Mouse (Mus musculus) limb, embryonic 10.5 days (tissue): ENCODE measurements around the gene Whamm. TPM values are rescaled to one million over a fixed set of nuclear protein-coding genes. Genes with fewer than 3 reads are reported as not detected.
A peak's percentile ranks its signal among the peaks of the same experiment; 100 is the strongest.

ENCODE experiments used
- DNase-seq: peaks from one replicate; pipeline ENCODE4 v3.0.0-alpha.2; 2017; ENCODE audit warnings: low spot score
- H3K27ac ChIP-seq: fragments of 300-500 bp; sonication (generic); 2 replicates; pipeline ENCODE4 v1.5.1; 2016; ENCODE audit warnings: mild to moderate bottlenecking
- H3K27me3 ChIP-seq: fragments of 300-500 bp; sonication (generic); 2 replicates; pipeline ENCODE4 v1.6.1; 2016; ENCODE audit warnings: low read depth, mild to moderate bottlenecking; ENCODE audit not compliant: poor library complexity, severe bottlenecking
- H3K36me3 ChIP-seq: fragments of 300-500 bp; sonication (generic); 2 replicates; pipeline ENCODE4 v1.6.1; 2016; ENCODE audit warnings: mild to moderate bottlenecking, moderate library complexity
- H3K4me1 ChIP-seq: fragments of 300-500 bp; sonication (generic); 2 replicates; pipeline ENCODE4 v1.6.1; 2016
- H3K4me3 ChIP-seq: fragments of 300-500 bp; sonication (generic); 2 replicates; pipeline ENCODE4 v1.5.1; 2016; ENCODE audit warnings: mild to moderate bottlenecking, moderate library complexity
- H3K9me3 ChIP-seq: fragments of 300-500 bp; sonication (generic); replicated peaks from 2 replicates; pipeline ENCODE4 v1.6.1; 2016; ENCODE audit warnings: mild to moderate bottlenecking
- WGBS: fragments of 180-500 bp; shearing (Covaris S2); methylation state at CpG from one replicate; pipeline ENCODE4 v1.1.7; 2016; 5-methylcytosine and 5-hydroxymethylcytosine counted together
- polyA plus RNA-seq: library from polyadenylated mRNA; unstranded; fragments of >200 nt; fragmentation: Nextera tagmentation; extraction: Ambion mirVana; gene quantifications from 2 replicates; pipeline ENCODE4 v1.2.1, GENCODE M21; 2016

The Whamm gene
- polyA plus RNA-seq, 1 experiment from 2014 or later = 2.6 TPM

DNA sequence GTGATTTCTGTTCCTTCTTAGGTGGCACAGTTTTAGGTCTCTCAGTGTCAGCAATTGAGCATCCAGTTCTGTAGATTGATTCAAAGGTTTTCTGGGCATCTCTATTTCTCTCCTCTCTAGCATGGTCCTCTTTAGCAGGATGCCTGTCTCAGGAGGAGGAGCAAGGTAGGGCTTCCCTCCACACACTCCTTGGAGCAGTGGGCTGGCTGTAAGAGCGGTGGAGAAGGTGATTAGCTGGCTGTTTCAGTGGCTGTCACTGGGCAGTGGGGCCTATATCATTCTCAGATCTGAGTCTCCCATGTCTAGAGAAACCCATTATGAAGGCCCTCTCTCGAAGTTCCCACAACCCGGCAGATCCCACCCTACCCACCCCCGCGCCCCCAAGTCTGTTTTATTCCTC, 3.7 kb upstream of the Whamm start:
- Histone ChIP-seq H3K4me3 (no peak overlapping the region), H3K27me3 (peaks cover 2% of the 10 kb centered on the region), H3K27ac (no peak overlapping the region), H3K36me3 (no peaks in the 10 kb centered on the region), H3K4me1 (peaks cover 30% of the 10 kb centered on the region), H3K9me3 (no peaks in the 10 kb centered on the region)
- WGBS = 92% methylated on average over 5 of the region's 5 CpGs
- peak; percentile 25 for DNase-seq

DNA sequence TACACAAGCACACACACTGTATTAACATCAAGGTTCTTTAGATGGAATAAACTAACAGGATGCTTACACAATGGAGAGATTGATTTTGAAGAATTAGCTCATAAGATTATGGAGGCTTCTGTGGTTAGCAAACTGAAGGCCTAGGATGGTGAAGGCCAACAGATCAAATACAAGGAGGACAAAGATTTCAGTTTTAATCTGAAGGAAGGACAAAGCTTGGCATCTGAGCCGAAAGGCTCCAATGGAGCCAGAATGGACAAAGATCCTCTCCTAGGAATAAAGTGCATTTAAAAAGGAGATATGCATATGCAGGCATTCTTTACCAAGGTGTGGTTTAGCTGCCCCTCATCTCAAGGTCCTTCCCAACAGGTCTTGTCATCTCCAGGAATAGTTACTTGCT, 1.2 kb upstream of the Whamm start:
- H3K4me3 ChIP-seq = no peak overlapping the region
- no peak overlapping the region for H3K27ac ChIP-seq
- H3K36me3 ChIP-seq = no peaks in the 10 kb centered on the region
- WGBS = 94% methylated on average over 1 of the region's 1 CpGs
- peaks cover 10% of the 10 kb centered on the region for H3K27me3 ChIP-seq
- peaks cover 30% of the 10 kb centered on the region for H3K4me1 ChIP-seq
- H3K9me3 ChIP-seq = no peaks in the 10 kb centered on the region
- no peak for DNase-seq

GRCm38 (mm10) chr7:81570271-81570670, 795 bp upstream of the Whamm start:
- H3K27ac ChIP-seq = no peak overlapping the region

GRCm38 (mm10) chr7:81570752-81571107, 336 bp upstream of the Whamm start:
- Histone ChIP-seq H3K36me3 (no peaks in the 10 kb centered on the region), H3K4me3 (peak overlapping the region; percentile 88), H3K9me3 (no peaks in the 10 kb centered on the region), H3K4me1 (peaks cover 24% of the 10 kb centered on the region), H3K27me3 (peaks cover 10% of the 10 kb centered on the region), H3K27ac (peak overlapping the region; percentile 91; the same call in 1 of the 2 replicates)
- no peak for DNase-seq
- 8% methylated on average over 5 of the region's 5 CpGs for whole genome bisulfite sequencing

More at GRCm38 (mm10) chr7:81570271-81570670, 795 bp upstream of the Whamm start:
- H3K36me3 ChIP-seq = no peaks in the 10 kb centered on the region
- H3K4me3 ChIP-seq = no peak overlapping the region
- no peaks in the 10 kb centered on the region for H3K9me3 ChIP-seq
- no peak for DNase-seq
- H3K27me3 ChIP-seq = peaks cover 10% of the 10 kb centered on the region
- peaks cover 29% of the 10 kb centered on the region for H3K4me1 ChIP-seq
- WGBS = 86% methylated on average over 3 of the region's 3 CpGs

DNA sequence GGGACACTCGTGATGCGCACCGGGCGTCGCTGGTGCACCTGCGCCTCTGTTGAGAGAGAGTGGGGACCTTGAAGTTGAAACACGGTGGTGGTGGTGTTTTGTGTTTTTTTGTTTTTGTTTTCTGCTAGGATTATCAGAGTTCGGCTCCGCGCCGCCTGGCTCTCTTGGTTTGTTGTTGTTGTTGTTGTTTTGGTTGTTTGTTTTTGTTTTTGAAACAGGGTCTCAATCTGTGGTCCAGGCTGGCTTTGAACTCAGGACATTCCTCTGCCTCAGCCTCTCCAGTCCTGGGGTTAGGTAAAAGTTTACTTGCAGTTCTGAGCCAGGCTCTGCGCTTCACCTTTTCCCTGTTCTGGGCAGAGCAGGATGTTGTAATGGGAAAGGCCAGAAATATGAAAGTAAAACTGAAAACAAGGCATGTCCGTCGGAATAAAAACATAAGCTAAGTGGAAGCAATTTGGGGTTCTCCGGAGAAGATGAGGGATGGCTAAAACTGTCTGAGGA, 925 bp downstream of the Whamm start:
- H3K27ac ChIP-seq = peak overlapping the region; percentile 91
- peak overlapping the region; percentile 88 for H3K4me3 ChIP-seq
- H3K9me3 ChIP-seq = no peaks in the 10 kb centered on the region
- H3K4me1 ChIP-seq = peaks cover 19% of the 10 kb centered on the region
- no peak for DNase-seq
- WGBS = 25% methylated on average over 15 of the region's 15 CpGs
- H3K36me3 ChIP-seq = no peaks in the 10 kb centered on the region
- H3K27me3 ChIP-seq = peaks cover 10% of the 10 kb centered on the region

DNA sequence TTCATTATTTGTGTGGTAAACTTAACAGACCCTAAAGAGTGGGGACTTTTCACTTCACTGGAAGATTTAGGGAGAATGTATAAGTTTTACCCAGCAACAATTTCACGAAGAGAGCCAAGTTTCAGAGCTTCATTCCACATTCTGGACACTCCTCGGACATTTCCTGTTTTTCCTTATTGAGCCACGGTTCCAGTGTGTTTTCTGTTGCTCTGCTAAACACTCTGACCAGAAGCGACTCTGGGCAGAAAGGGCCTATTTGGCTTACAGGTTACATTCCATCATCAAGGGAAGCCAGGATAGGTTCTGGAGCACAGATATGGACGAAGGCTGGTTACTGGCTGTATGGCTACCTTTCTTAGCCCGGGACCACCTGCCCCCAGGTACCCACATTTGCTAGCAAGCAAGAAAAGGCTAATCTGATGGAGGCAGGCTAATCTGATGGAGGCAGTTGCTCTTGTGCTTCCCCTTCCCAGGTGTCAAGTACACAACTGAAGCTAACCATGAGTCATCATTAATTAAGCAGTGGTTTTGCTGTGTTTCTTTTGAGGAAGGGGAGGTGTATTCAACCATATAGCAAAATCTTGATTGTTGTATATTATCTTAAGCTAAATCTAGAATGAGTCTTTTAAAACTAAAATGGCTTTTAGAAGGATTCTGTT, 1.7 kb downstream of the Whamm start:
- Histone ChIP-seq H3K27me3 (peaks cover 10% of the 10 kb centered on the region), H3K4me1 (peaks cover 13% of the 10 kb centered on the region; the same call in 1 of the 2 replicates), H3K36me3 (no peaks in the 10 kb centered on the region; the same call in 1 of the 2 replicates), H3K4me3 (peak overlapping the region; percentile 88; the same call in 1 of the 2 replicates), H3K9me3 (no peaks in the 10 kb centered on the region), H3K27ac (no peak overlapping the region)
- DNase-seq = no peak
- WGBS = 83% methylated on average over 6 of the region's 6 CpGs

GRCm38 (mm10) chr7:81573397-81573796, 2.3 kb downstream of the Whamm start:
- 88% methylated on average over 6 of the region's 6 CpGs for WGBS
- no peak overlapping the region for H3K27ac ChIP-seq
- DNase-seq = no peak

DNA sequence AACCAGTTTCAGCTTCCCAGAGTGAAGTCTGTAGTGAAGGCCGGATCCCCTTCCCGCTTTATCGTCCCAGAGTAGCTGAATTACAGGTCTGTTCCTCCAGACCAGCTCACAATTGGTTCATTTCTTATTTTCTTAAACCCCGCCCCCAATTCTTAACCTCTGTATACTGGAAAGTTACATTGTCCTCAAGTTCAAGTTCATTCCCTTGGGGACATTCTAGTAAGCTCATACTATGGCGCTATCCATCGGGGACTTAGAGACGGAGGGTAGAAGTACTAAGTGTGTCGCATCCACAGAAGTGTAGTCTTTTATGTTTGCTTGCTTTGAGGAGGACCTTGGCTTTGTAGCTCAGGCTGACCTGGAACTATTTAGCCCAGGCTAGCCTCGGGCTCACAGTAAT, 2.8 kb downstream of the Whamm start:
- Histone ChIP-seq H3K4me3 (no peak overlapping the region), H3K36me3 (peaks cover 4% of the 10 kb centered on the region), H3K4me1 (peaks cover 11% of the 10 kb centered on the region; the same call in 1 of the 2 replicates), H3K27me3 (peaks cover 10% of the 10 kb centered on the region), H3K9me3 (no peaks in the 10 kb centered on the region), H3K27ac (no peak overlapping the region)
- no peak for DNase-seq
- 95% methylated on average over 9 of the region's 9 CpGs for whole genome bisulfite sequencing

More at GRCm38 (mm10) chr7:81573397-81573796, 2.3 kb downstream of the Whamm start:
- H3K4me1 ChIP-seq = peaks cover 11% of the 10 kb centered on the region; the same call in 1 of the 2 replicates
- H3K9me3 ChIP-seq = no peaks in the 10 kb centered on the region
- peaks cover 2% of the 10 kb centered on the region for H3K36me3 ChIP-seq
- H3K4me3 ChIP-seq = no peak overlapping the region
- H3K27me3 ChIP-seq = peaks cover 10% of the 10 kb centered on the region

GRCm38 (mm10) chr7:81575606-81576005, 4.5 kb downstream of the Whamm start:
- Histone ChIP-seq H3K27me3 (peaks cover 10% of the 10 kb centered on the region), H3K36me3 (peaks cover 4% of the 10 kb centered on the region), H3K4me3 (no peak overlapping the region), H3K9me3 (no peaks in the 10 kb centered on the region), H3K4me1 (peaks cover 11% of the 10 kb centered on the region; the same call in 1 of the 2 replicates), H3K27ac (no peak overlapping the region)
- 94% methylated on average over 10 of the region's 10 CpGs for WGBS
- DNase-seq = peak; percentile 23

GRCm38 (mm10) chr7:81577872-81578271, 6.8 kb downstream of the Whamm start:
- Histone ChIP-seq H3K27ac (no peak overlapping the region), H3K4me3 (no peak overlapping the region), H3K27me3 (peaks cover 4% of the 10 kb centered on the region), H3K4me1 (no peaks in the 10 kb centered on the region), H3K9me3 (no peaks in the 10 kb centered on the region), H3K36me3 (peaks cover 4% of the 10 kb centered on the region)
- no peak for DNase-seq
- WGBS = 98% methylated on average over 3 of the region's 3 CpGs

DNA sequence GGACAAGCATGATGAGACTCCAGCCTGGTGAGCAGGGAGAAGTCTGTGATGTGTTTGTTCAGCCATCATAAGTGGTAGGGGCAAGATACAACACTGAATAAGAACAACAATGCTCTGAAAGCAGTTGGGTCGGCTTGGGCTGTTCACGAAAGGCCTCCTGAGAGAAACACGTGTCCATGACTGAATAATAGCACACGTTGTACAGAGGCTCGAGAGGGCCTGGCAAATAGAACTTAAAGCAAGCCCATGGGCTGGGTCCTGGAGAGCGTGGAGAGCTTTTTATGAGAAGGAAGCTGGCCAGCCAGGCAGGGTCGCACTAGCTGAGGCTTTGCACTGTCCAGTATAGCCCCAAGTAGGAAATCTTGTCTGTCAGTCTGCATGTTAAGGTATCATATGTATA, 7.3 kb downstream of the Whamm start:
- H3K4me3 ChIP-seq = no peak overlapping the region
- 90% methylated on average over 7 of the region's 7 CpGs for WGBS
- no peaks in the 10 kb centered on the region for H3K9me3 ChIP-seq
- no peak overlapping the region for H3K27ac ChIP-seq
- peak; percentile 14 for DNase-seq
- peaks cover 4% of the 10 kb centered on the region for H3K36me3 ChIP-seq
- H3K4me1 ChIP-seq = no peaks in the 10 kb centered on the region
- H3K27me3 ChIP-seq = no peaks in the 10 kb centered on the region

GRCm38 (mm10) chr7:81579312-81579711, 8.2 kb downstream of the Whamm start:
- no peak for DNase-seq
- WGBS = 94% methylated on average over 5 of the region's 5 CpGs
- Histone ChIP-seq H3K36me3 (peaks cover 4% of the 10 kb centered on the region), H3K4me1 (no peaks in the 10 kb centered on the region), H3K9me3 (no peaks in the 10 kb centered on the region), H3K27me3 (no peaks in the 10 kb centered on the region), H3K4me3 (no peak overlapping the region), H3K27ac (no peak overlapping the region)

GRCm38 (mm10) chr7:81583512-81583911, 12.4 kb downstream of the Whamm start:
- peaks cover 26% of the 10 kb centered on the region for H3K36me3 ChIP-seq
- H3K4me1 ChIP-seq = no peaks in the 10 kb centered on the region
- no peaks in the 10 kb centered on the region for H3K27me3 ChIP-seq
- no peak overlapping the region for H3K27ac ChIP-seq
- H3K9me3 ChIP-seq = no peaks in the 10 kb centered on the region
- 66% methylated on average over 3 of the region's 3 CpGs for WGBS
- H3K4me3 ChIP-seq = no peak overlapping the region
- no peak for DNase-seq
